Mouse (Mus musculus) lung, embryonic 16.5 days (tissue): ENCODE data around the gene Ces3a. TPM values are rescaled to one million over a fixed set of nuclear protein-coding genes. Genes with fewer than 3 reads are reported as not detected.

ENCODE experiments used
- ATAC-seq: fragments of 200-750 bp; cut with Nextera tagmentation; 2 replicates; pipeline ENCODE4 v1.8.0; 2017; ENCODE audit warnings: low read depth, mild to moderate bottlenecking, moderate library complexity
- H3K27ac ChIP-seq: fragments of 300-500 bp; sonication (generic); 2 replicates; pipeline ENCODE4 v1.5.1; 2014; ENCODE audit warnings: mild to moderate bottlenecking, control low read depth, low read length
- H3K27me3 ChIP-seq: fragments of 300-500 bp; sonication (generic); 2 replicates; pipeline ENCODE4 v1.6.1; 2014; ENCODE audit warnings: low read depth, low read length, mixed read lengths; ENCODE audit not compliant: control insufficient read depth, insufficient read depth
- H3K36me3 ChIP-seq: fragments of 300-500 bp; sonication (generic); 2 replicates; pipeline ENCODE4 v1.6.1; 2014; ENCODE audit warnings: low read length; ENCODE audit not compliant: control insufficient read depth, insufficient read depth
- H3K4me1 ChIP-seq: fragments of 300-500 bp; sonication (generic); replicated peaks from 2 replicates; pipeline ENCODE4 v1.6.1; 2014; ENCODE audit warnings: low read length, mixed read lengths; ENCODE audit not compliant: control insufficient read depth, insufficient read depth
- H3K4me2 ChIP-seq: fragments of 300-500 bp; sonication (generic); 2 replicates; pipeline ENCODE4 v1.6.1; 2014; ENCODE audit warnings: low read depth, low read length, control low read depth
- H3K4me3 ChIP-seq: fragments of 300-500 bp; sonication (generic); 2 replicates; pipeline ENCODE4 v1.5.1; 2014; ENCODE audit warnings: mild to moderate bottlenecking, low read length, control low read depth
- H3K9ac ChIP-seq: fragments of 300-500 bp; sonication (generic); 2 replicates; pipeline ENCODE4 v1.6.1; 2014; ENCODE audit warnings: low read length, control low read depth
- H3K9me3 ChIP-seq: fragments of 300-500 bp; sonication (generic); 2 replicates; pipeline ENCODE4 v1.6.1; 2016; ENCODE audit warnings: low read length; ENCODE audit not compliant: control insufficient read depth
- WGBS: fragments of 180-500 bp; shearing (Covaris S2); extraction: QIAGEN DNeasy Blood & Tissue Kit; methylation state at CpG from one replicate; pipeline ENCODE4 v1.1.7; 2014; 5-methylcytosine and 5-hydroxymethylcytosine counted together
- polyA plus RNA-seq: library from polyadenylated mRNA; unstranded; fragments of >200 nt; fragmentation: Nextera tagmentation; extraction: Ambion mirVana; gene quantifications from 2 replicates; pipeline ENCODE4 v1.2.1, GENCODE M21; 2015

The Ces3a gene
- not detected in 2 replicates for polyA plus RNA-seq

GRCm38 (mm10) chr8:105048371-105048854 lies at the start of gene Ces3a:
Ces3a (plus strand) TSS chr8:105048601.
- H3K4me3 ChIP-seq = no peak within 1 kb of the TSS
- H3K36me3 ChIP-seq = no peaks in the 10 kb centered on the region
- H3K9me3 ChIP-seq = no peaks in the 10 kb centered on the region
- ATAC-seq = no peak
- H3K4me2 ChIP-seq = no peak within 1 kb of the TSS
- H3K27ac ChIP-seq = no peak within 1 kb of the TSS
- no peak within 1 kb of the TSS for H3K9ac ChIP-seq
- H3K4me1 ChIP-seq = no peaks in the 10 kb centered on the region
- 67% methylated on average over 3 of the region's 3 CpGs for WGBS
- H3K27me3 ChIP-seq = no peaks in the 10 kb centered on the region

GRCm38 (mm10) chr8:104999183-104999582 lies 49.2 kb upstream of the Ces3a start:
- no peak overlapping the region for H3K4me3 ChIP-seq
- H3K4me2 ChIP-seq = no peak overlapping the region
- no peaks in the 10 kb centered on the region for H3K36me3 ChIP-seq
- no peak overlapping the region for H3K9ac ChIP-seq
- H3K27ac ChIP-seq = no peak overlapping the region
- WGBS = 76% methylated on average over 6 of the region's 6 CpGs
- ATAC-seq = no peak
- no peaks in the 10 kb centered on the region for H3K4me1 ChIP-seq
- H3K27me3 ChIP-seq = no peaks in the 10 kb centered on the region
- no peaks in the 10 kb centered on the region for H3K9me3 ChIP-seq

- ATAC-seq = no peak
- WGBS = 78% methylated on average over 7 of the region's 7 CpGs
- Histone ChIP-seq H3K36me3 (no peaks in the 10 kb centered on the region), H3K4me1 (no peaks in the 10 kb centered on the region), H3K27ac (no peak within 1 kb of the TSS), H3K4me2 (no peak within 1 kb of the TSS), H3K9me3 (no peaks in the 10 kb centered on the region), H3K4me3 (no peak within 1 kb of the TSS), H3K27me3 (no peaks in the 10 kb centered on the region), H3K9ac (no peak within 1 kb of the TSS)
These were observed 47.8 kb upstream of the Ces3a start, which contains the start of gene Ces2h for GRCm38 (mm10) chr8:105000586-105000985. Ces2h (plus strand) TSS chr8:105000853.

- H3K27me3 ChIP-seq = no peaks in the 10 kb centered on the region
- ATAC-seq = no peak
- no peaks in the 10 kb centered on the region for H3K9me3 ChIP-seq
- no peak overlapping the region for H3K4me3 ChIP-seq
- 61% methylated on average over 2 of the region's 2 CpGs for WGBS
- H3K36me3 ChIP-seq = no peaks in the 10 kb centered on the region
- no peak overlapping the region for H3K27ac ChIP-seq
- H3K4me1 ChIP-seq = no peaks in the 10 kb centered on the region
- no peak overlapping the region for H3K4me2 ChIP-seq
- H3K9ac ChIP-seq = no peak overlapping the region
These were observed 38.4 kb upstream of the Ces3a start for GRCm38 (mm10) chr8:105010000-105010399.

GRCm38 (mm10) chr8:105011136-105011535 lies 37.3 kb upstream of the Ces3a start:
- no peak overlapping the region for H3K9ac ChIP-seq
- H3K27ac ChIP-seq = no peak overlapping the region
- no peak overlapping the region for H3K4me3 ChIP-seq
- H3K36me3 ChIP-seq = no peaks in the 10 kb centered on the region
- no peaks in the 10 kb centered on the region for H3K27me3 ChIP-seq
- no peaks in the 10 kb centered on the region for H3K9me3 ChIP-seq
- no peaks in the 10 kb centered on the region for H3K4me1 ChIP-seq
- no peak for ATAC-seq
- no peak overlapping the region for H3K4me2 ChIP-seq
- 73% methylated on average over 12 of the region's 12 CpGs for WGBS

GRCm38 (mm10) chr8:105014391-105014790 lies 34.0 kb upstream of the Ces3a start:
- Histone ChIP-seq H3K4me3 (no peak overlapping the region), H3K4me1 (no peaks in the 10 kb centered on the region), H3K4me2 (no peak overlapping the region), H3K27ac (no peak overlapping the region), H3K9me3 (no peaks in the 10 kb centered on the region), H3K27me3 (no peaks in the 10 kb centered on the region), H3K36me3 (no peaks in the 10 kb centered on the region), H3K9ac (no peak overlapping the region)
- WGBS = 88% methylated on average over 5 of the region's 5 CpGs
- ATAC-seq = no peak

- Histone ChIP-seq H3K4me3 (no peak overlapping the region), H3K4me2 (no peak overlapping the region), H3K9ac (no peak overlapping the region), H3K27me3 (no peaks in the 10 kb centered on the region), H3K9me3 (no peaks in the 10 kb centered on the region), H3K27ac (no peak overlapping the region), H3K36me3 (no peaks in the 10 kb centered on the region), H3K4me1 (no peaks in the 10 kb centered on the region)
- 81% methylated on average over 1 of the region's 1 CpGs for WGBS
- ATAC-seq = no peak
These were observed 26.4 kb upstream of the Ces3a start for GRCm38 (mm10) chr8:105021954-105022353.

- Histone ChIP-seq H3K4me3 (no peak overlapping the region), H3K27me3 (no peaks in the 10 kb centered on the region), H3K4me1 (no peaks in the 10 kb centered on the region), H3K9me3 (no peaks in the 10 kb centered on the region), H3K36me3 (no peaks in the 10 kb centered on the region), H3K4me2 (no peak overlapping the region), H3K9ac (no peak overlapping the region), H3K27ac (no peak overlapping the region)
- ATAC-seq = no peak
- 43% methylated on average over 1 of the region's 1 CpGs for WGBS
These were observed 25.3 kb upstream of the Ces3a start for GRCm38 (mm10) chr8:105023087-105023486.

GRCm38 (mm10) chr8:105025050-105025449 lies 23.4 kb upstream of the Ces3a start:
- no peak for ATAC-seq
- no peaks in the 10 kb centered on the region for H3K9me3 ChIP-seq
- H3K4me1 ChIP-seq = no peaks in the 10 kb centered on the region
- no peak overlapping the region for H3K9ac ChIP-seq
- H3K4me2 ChIP-seq = no peak overlapping the region
- no peak overlapping the region for H3K4me3 ChIP-seq
- no peaks in the 10 kb centered on the region for H3K36me3 ChIP-seq
- 53% methylated on average over 2 of the region's 2 CpGs for WGBS
- no peak overlapping the region for H3K27ac ChIP-seq
- H3K27me3 ChIP-seq = no peaks in the 10 kb centered on the region

- ATAC-seq = no peak
- WGBS = 33% methylated on average over 1 of the region's 1 CpGs
- Histone ChIP-seq H3K27me3 (no peaks in the 10 kb centered on the region), H3K36me3 (no peaks in the 10 kb centered on the region), H3K4me1 (no peaks in the 10 kb centered on the region), H3K27ac (no peak overlapping the region), H3K9ac (no peak overlapping the region), H3K4me2 (no peak overlapping the region), H3K4me3 (no peak overlapping the region), H3K9me3 (no peaks in the 10 kb centered on the region)
These were observed 4.9 kb upstream of the Ces3a start for GRCm38 (mm10) chr8:105043510-105043909.
